Mouse (Mus musculus): ENCODE measurements at regions not wholly inside any gene's neighbourhood (a gene's known extent, or its start where the extent isn't known, plus 50 kb on each side); places are given as distances from the start of the nearest gene placed in this dataset.

DNA sequence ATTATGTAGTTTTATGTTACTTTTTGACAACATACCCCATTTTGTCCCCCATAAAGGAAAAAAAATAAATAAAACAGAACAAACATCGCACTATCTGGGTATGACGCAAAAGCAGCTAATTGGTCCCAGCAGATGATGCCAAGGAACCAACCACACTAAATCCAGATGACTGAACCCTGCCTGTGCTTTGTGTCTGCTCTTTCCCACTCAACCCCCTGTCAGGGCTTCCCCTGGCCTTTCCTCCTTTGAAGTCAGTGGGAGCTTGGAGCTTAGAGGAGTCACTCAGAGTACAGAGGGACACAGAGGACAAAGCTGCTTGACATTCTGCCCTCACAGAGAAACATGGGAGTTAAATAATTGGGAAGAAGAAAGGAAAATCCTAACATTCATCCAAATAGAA lies 1017.1 kb upstream of the Flrt2 start:
- no peak for ATAC-seq (ENCODE audit: insufficient number of reproducible peaks, low FRiP score, low TSS enrichment)

DNA sequence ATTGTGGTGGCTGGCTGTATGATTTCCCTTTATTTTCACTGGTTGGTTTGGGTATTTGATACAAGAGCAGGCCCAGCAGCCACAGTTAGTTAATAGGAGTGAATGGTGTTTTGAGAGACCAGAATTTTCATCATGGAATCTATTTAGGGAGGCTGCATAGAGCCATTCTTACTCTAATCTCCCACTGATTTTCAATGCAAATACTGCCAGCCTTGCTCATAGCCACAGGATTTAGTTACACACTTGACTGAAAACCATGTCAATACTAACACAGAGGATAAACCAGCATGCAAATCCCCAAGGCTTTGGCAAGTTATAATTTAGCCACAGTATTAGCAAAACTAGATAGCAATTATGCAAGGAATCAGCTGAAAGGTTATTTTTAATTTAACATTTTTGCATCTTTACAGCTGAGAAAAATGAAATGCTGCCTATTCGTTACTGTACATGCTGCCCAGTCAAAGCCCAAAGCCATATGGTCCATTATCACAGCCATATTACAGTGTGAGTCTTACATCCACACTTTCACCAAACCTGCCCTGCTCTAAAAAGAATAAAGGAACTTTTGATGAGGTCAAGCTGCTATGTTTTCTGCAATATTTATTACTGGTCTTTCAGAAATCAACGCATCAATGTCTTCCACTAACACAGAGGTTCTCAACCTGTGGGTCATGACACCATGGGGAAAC lies 1000.5 kb upstream of the Flrt2 start:
- no peak for ATAC-seq (ENCODE audit: insufficient number of reproducible peaks, low FRiP score, low TSS enrichment)

DNA sequence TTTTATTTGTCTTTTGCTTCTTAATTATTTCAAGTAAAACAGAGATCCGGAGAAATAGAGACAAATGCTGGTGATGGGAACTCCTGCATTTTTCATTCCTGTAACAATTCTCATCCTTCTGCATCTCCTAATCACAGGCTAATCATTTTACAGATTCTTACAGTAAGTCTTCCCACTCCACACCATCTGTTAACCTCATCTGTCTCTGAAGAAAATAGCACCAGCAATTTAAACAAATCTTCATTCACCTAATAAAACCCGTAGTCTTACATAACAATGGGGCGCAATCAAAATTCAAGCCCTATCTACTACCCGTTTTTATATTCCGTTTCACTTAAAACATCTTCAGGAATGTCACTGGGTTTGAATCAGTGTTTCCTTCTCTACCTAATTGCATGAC lies 960.6 kb upstream of the Flrt2 start:
- ATAC-seq (ENCODE audit: insufficient number of reproducible peaks, low FRiP score, low TSS enrichment), result no peak

DNA sequence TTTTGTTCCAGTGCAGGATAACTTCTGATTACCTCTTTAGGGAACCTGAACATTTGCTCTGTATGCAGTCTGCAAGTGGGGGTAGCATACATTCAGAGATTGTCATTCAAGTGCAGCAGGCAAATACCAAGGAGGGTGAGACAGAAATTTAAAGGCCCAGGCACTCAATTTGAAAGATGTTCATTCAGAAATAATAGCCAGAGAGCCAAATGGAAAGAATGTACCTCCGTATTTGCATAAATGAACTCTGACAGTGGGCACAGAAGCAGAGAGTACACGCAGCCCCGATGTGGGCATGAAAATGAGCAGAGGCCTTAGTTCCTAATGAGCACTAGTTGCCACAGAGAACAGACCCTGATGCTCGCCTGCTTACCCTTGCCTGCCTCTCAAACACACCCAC lies 958.8 kb upstream of the Flrt2 start:
- no peak for ATAC-seq (ENCODE audit: insufficient number of reproducible peaks, low FRiP score, low TSS enrichment)

DNA sequence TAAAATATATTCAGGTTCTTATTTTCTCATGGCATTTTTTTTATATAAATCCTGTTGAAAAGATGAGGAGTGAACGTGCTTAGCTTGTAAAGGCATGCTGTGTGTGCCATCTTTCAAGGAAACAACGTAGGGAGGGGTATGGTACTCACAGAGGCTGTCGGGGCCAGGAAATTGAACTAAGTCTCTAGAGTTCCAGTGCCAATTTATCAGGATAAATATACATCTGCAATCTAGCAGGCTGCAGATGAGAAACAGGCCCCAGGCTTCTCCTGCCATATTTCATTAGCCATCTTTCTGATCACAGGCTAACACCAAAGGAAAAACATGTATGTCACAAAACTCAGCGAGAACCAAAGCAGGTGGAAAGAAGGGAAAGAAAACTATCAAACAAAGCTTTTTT lies 954.8 kb upstream of the Flrt2 start:
- ATAC-seq (ENCODE audit: insufficient number of reproducible peaks, low FRiP score, low TSS enrichment), result no peak

DNA sequence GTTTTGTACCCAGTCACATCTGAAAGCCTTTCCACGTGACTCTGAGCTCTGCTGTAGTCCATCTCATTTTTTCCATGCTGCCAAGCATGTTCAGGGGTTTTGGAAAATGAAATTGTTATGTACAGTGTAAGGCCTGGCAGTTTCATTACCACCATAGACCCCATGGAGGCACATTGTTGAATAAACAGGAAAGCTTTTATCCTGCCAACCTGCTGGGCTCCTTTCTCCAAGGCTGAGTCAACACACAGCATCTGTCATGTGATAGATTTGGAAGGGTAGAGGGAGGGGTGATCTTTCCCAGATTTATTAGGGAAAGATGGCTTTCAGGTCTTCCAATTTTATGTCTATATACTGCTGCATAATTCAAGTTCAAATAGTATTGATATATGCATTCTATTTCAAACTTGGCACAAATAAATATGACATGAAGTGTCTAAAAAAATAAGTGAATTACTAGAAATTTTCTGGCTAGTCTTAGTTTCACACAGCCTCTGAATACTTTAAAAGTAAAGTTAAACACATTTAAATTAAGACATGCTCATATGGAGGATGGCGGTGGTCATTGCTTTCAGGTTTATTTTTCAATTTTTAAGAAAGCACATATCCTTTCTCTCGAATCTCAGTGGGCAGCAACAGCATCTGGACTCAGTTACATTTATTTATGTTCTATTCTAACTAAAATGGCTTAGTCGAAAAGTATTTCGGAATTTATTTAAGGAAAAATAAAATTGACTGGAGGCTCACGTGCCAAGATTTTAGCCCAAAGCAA lies 942.1 kb upstream of the Flrt2 start:
- no peak for ATAC-seq (ENCODE audit: insufficient number of reproducible peaks, low FRiP score, low TSS enrichment)

DNA sequence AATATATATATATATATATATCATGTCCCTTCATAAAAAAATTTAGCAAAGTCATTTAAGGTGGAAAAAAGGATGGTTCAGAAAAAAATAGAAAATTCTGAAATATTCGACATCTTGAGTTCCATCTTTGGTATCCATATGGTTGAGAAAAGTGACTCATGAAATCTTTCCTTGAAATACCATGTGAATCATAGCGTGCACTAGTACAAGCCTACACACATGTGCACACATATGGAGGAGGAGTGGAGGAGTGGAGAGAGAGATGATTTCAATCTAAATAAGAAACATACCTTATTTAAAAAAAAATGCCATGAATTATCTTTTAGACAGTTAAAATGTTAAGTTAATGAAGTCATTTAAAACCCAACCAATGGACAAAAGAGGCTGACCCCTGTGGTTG lies 936.3 kb upstream of the Flrt2 start:
- no peak for ATAC-seq (ENCODE audit: insufficient number of reproducible peaks, low FRiP score, low TSS enrichment)

DNA sequence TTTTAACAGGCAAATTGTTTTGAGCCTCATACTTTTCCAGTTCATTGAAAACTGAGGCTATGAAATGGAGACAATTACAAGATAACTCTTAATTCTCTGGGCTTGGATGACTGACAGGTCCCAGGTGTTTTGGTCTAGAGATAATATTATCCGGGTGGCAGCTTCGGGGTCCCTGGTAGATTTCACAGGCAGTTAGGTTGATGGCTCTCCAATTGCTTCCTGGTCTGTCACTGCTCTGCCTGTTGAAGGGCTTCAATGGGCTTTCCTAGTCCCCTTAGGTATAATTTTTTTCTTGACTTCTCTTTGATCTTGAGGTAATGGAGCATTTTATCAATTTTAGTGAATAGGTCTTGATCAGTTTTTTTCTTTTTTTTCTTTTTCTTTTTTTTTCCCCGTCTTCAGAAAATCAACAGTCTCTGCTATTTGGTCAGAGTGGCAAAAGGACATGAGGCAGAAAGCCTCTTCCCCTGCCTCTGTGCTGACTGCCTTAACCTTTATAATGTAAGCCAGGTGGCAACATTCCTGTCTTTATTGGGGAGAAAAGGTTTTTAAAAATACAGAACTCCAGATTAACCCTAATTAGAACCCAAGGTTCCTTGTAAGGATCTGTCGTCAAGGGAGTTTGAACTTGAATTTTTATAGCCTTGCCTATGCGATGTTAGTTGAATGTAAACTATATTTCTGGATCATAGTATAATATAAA lies 896.0 kb upstream of the Flrt2 start:
- ATAC-seq (ENCODE audit: insufficient number of reproducible peaks, low FRiP score, low TSS enrichment), result no peak

DNA sequence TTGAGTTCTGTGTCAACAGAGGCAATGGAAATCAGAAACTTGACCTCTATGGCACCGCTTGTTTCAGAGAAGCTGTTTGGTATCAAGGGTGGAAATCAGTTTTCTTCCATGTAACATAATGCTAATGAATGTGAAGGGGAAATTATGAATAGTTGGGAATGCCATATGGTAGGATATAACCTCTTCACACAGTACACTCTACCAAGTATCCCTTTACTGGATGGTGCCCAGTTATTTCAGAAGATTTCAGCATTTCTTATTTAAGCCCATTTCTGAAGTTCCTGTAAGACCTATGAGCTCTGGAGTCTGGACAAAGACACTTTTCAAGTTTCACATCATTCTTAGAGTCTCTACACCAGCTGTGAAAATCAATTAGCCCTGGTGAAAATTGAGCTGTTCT lies 887.3 kb upstream of the Flrt2 start:
- ATAC-seq (ENCODE audit: insufficient number of reproducible peaks, low FRiP score, low TSS enrichment), result no peak

DNA sequence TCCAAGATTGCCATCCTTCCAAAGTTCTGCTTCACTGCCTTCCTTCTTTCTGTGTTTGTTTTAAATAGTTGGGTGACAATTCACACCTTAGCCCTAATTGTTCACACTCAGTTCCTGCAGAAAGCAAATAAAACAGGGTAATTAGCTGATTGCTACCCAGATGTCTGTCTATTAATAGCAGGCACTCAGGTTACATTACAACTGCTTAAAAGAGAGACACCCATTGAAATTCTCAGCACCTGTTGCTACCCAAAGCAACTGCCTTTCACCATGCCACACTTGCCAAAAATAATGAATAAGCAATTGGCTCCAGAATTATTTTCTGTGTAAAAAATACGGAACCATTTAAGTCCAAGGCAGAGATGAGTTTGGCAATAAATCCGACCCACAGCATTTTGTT lies 860.6 kb upstream of the Flrt2 start:
- ATAC-seq (ENCODE audit: insufficient number of reproducible peaks, low FRiP score, low TSS enrichment), result no peak

DNA sequence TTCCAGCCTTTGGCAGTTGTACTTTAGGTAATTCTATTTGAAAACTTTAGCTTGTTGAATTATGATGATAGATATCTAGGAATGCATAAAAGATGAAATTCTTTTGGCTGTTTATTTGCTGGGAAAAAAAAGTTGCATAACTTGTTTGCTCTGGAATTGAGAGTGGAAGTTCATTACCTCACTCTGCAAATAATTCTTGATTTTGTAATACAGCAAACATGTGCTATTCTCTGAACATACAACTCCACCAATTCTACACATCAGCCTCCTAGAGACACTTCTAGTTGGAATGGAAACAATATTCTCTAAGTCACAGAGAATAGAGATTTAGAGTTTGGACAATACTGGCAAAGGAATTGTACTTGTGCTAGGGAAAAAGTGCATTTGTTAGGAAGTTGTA lies 829.3 kb upstream of the Flrt2 start:
- no peak for ATAC-seq (ENCODE audit: insufficient number of reproducible peaks, low FRiP score, low TSS enrichment)

DNA sequence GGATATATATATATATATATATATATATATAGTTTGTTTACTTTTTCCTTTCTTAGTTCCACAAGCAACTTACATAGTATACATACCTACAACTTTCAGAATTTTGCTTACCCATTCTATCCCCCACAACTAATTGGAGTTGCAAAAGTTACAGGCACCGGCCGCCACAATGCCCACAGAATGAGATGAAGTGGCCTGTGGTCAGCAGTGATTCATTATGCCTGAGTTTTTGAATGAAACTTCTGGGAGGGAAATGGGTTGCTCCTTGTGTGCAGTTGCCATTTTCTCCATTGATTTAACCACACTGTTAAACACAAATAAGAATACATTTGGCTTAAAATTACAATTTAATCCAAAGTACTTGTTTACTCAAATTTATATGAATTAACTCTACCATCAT lies 781.2 kb upstream of the Flrt2 start:
- no peak for ATAC-seq (ENCODE audit: insufficient number of reproducible peaks, low FRiP score, low TSS enrichment)

DNA sequence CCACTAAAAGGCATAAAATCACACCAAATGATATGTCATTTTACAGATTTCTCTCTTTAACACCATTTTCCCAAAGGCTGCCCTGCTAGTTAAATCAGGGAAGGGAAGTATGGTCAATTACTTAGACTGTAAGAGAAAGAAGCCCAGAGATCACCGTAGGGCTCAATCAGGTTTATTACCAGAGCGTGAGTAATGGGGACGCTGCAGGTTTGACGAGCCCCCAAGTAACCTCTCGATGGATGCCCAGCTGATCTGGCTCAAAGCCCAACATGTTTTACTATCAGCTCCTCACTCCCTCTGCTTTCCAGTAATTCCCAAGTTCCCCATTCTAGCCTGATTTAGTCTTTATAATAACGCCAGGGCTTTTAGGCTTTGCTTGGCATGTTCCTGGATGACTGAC lies 749.0 kb upstream of the Flrt2 start:
- ATAC-seq (ENCODE audit: insufficient number of reproducible peaks, low FRiP score, low TSS enrichment), result no peak

All from cerebellum, adult (tissue).